Mouse (Mus musculus): ENCODE data around the gene Ccdc84. TPM values are rescaled to one million over a fixed set of nuclear protein-coding genes. Genes with fewer than 3 reads are reported as not detected.
A peak's percentile ranks its signal among the peaks of the same experiment; 100 is the strongest.
"Not testable (repeated sequence)": the region's sequence is repeated elsewhere in the genome, so short reads cannot be mapped to it uniquely, and the experiment has no call there.

Ccdc84 gene
- 32.9 and 36.7 TPM in 2 replicates for polyA plus RNA-seq (2016; fragmentation: Nextera tagmentation; extraction: Ambion mirVana)

DNA sequence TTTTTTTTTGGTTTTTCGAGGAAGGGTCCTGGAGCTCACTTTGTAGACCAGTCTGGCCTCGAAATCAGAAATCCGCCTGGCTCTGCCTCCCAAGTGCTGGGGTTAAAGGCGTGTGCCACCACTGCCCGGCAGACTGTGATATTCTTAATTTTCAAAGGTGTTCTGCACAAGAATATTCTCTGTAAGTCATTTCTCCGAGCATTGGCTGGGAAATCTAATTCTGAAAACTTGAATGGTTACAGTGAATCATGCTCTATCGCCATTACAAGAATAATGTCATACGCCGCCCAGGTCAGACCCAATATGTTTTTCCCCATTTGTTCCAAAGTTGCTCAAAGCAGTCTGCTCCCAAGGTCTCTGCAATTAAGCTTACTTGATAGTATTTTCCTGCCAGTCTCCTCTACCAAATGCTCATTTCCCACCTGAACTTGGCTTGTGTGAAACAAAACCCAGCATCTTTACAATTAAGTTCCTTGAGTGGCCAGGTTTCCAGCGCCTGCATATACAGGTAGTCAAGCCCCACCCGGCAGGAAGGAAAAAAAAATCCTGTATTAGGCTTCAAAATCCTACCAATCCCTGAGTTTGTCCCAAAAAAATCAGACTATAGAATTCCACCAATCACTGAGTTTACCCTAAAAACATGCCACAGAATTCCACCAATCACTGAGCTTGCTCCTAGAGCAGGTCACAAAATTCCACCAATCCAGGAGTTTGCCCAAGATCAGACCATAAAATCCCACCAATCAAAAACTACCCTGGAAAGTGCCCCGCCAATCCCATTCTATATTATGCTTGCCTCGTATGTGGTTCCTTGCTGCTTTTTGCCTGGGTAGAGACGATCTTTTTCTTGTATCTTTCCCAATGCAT is at the start of gene Ccdc84:
Gene Ccdc84, minus strand, starts transcription at position 51 of the 867 bp plus-strand sequence.
- peak within 1 kb of the TSS; percentile 77 for H3K27ac ChIP-seq
- H3K4me3 ChIP-seq = peak within 1 kb of the TSS; percentile 80
- H3K4me1 ChIP-seq = peaks cover 6% of the 10 kb centered on the region
- ATAC-seq (ENCODE audit: low FRiP score) = no peak
- H3K9ac ChIP-seq = peak within 1 kb of the TSS; percentile 80
- peak within 1 kb of the TSS; percentile 93 for H3K4me2 ChIP-seq (replicated peaks)
- H3K9me3 ChIP-seq (replicated peaks) = no peaks in the 10 kb centered on the region
- H3K36me3 ChIP-seq = peaks cover 10% of the 10 kb centered on the region; the same call in 1 of the 2 replicates
- 84% methylated on average over 14 of the region's 14 CpGs for WGBS
- H3K27me3 ChIP-seq = no peaks in the 10 kb centered on the region

GRCm38 (mm10) chr9:44461950-44462349 is 43.6 kb upstream of the Ccdc84 start:
- Histone ChIP-seq H3K27me3 (no peaks in the 10 kb centered on the region), H3K27ac (no peak overlapping the region), H3K9ac (no peak overlapping the region), H3K4me1 (peaks cover 13% of the 10 kb centered on the region), H3K4me2 (replicated peaks) (no peak overlapping the region), H3K9me3 (replicated peaks) (no peaks in the 10 kb centered on the region), H3K36me3 (no peaks in the 10 kb centered on the region), H3K4me3 (no peak overlapping the region)
- no peak for ATAC-seq (ENCODE audit: low FRiP score)
- WGBS = 82% methylated on average over 5 of the region's 5 CpGs

DNA sequence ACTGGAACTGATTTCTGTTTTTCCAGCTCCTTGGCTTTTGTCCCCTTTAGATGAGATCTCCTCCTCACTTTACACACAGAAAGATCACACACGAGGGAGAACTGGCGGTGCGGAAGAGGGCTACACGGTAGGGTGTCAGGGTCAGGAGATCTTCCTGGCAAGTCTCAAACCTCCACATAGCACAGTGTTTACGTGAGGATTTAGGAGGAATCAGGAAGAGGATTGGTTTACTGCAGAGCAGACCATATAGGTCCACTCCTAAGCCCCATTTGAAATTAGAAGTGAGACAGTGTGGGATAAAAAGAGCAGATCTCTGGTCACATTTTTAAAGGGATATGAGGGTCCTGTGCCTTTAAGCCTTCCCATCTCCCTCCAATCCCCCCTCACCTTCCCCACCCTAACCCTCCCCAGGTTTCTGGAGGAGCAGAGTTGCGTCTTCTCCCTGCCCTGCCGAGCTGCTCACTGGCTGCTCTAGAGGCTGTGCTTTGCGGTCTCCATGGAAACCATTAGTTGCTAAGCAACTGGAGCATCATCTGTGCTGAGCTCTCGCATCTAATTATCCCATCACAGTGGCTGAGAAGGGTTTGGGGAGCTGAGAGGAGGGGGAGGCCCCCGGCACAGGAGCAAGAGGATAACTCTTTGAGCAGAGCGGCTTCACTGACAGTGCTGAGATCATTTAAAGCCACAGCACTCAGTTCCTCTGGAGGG is 38.8 kb upstream of the Ccdc84 start:
- Histone ChIP-seq H3K4me2 (replicated peaks) (peak overlapping the region; percentile 32), H3K27ac (peak overlapping the region; percentile 91), H3K27me3 (peaks cover 17% of the 10 kb centered on the region), H3K9ac (no peak overlapping the region), H3K4me1 (peaks cover 34% of the 10 kb centered on the region), H3K36me3 (no peaks in the 10 kb centered on the region), H3K9me3 (replicated peaks) (no peaks in the 10 kb centered on the region), H3K4me3 (no peak overlapping the region)
- 4% methylated on average over 11 of the region's 11 CpGs for WGBS
- ATAC-seq (ENCODE audit: low FRiP score) = peak; percentile 95

DNA sequence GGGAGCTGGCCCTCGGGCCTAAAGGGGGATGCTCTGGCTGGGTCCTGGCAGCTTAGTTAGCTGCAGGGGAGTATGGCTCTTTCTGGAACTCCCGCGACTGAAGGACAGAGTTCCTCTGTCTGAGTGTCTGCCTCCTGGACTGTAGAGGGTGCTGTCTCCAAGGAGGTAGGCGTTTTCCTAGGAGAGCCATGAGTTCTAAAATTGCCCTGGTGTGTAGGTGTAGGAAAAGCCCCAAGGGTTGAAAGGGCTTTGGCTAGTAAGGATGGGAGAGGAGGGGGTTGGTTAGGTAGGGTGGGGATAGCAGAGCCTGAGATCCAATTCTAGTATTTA is 36.5 kb upstream of the Ccdc84 start, which contains the start of gene Upk2:
Gene Upk2, minus strand, starts transcription at position 86 of the 330 bp plus-strand sequence.
- Histone ChIP-seq H3K9ac (peak within 1 kb of the TSS; percentile 44; the same call in 1 of the 2 replicates), H3K9me3 (replicated peaks) (no peaks in the 10 kb centered on the region), H3K4me1 (peaks cover 34% of the 10 kb centered on the region), H3K4me3 (no peak within 1 kb of the TSS), H3K36me3 (no peaks in the 10 kb centered on the region), H3K27me3 (peaks cover 17% of the 10 kb centered on the region), H3K27ac (no peak within 1 kb of the TSS), H3K4me2 (replicated peaks) (peak within 1 kb of the TSS; percentile 11; the same call in 1 of the 2 replicates)
- 15% methylated on average over 4 of the region's 4 CpGs for WGBS
- ATAC-seq (ENCODE audit: low FRiP score) = no peak

GRCm38 (mm10) chr9:44454132-44454890 is 35.9 kb upstream of the Ccdc84 start:
- 0 out of 2 replicates have a peak, but pooled peaks have one; percentile 46 for ATAC-seq (ENCODE audit: low FRiP score)

DNA sequence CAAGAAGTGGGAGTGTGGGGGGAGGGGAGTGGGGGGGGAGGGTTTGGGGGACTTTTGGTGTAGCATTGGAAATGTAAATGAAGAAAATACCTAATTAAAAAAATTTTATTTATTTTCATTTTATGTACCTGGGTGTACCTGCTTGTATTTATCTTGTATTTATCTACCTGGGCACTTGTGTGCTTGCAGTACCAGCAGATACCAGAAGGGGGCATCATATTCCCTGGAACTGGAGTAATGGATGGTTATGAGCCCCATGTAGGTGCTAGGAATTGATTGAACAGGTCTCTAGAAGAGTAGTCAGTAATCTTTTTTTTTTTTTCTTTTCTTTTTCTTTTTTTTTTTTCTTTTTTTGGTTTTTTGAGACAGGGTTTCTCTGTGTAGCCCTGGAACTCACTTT is 32.0 kb upstream of the Ccdc84 start:
- Histone ChIP-seq H3K9ac (no peak overlapping the region), H3K4me3 (no peak overlapping the region), H3K4me2 (replicated peaks) (no peak overlapping the region), H3K4me1 (peaks cover 9% of the 10 kb centered on the region), H3K9me3 (replicated peaks) (no peaks in the 10 kb centered on the region), H3K27ac (no peak overlapping the region), H3K27me3 (peaks cover 17% of the 10 kb centered on the region), H3K36me3 (no peaks in the 10 kb centered on the region)
- no peak for ATAC-seq (ENCODE audit: low FRiP score)

More at GRCm38 (mm10) chr9:44454132-44454890, 35.9 kb upstream of the Ccdc84 start:
- Histone ChIP-seq H3K4me1 (peaks cover 34% of the 10 kb centered on the region), H3K36me3 (no peaks in the 10 kb centered on the region), H3K9me3 (replicated peaks) (no peaks in the 10 kb centered on the region), H3K4me2 (replicated peaks) (peak overlapping the region; percentile 11; the same call in 1 of the 2 replicates), H3K27ac (no peak overlapping the region), H3K27me3 (peaks cover 17% of the 10 kb centered on the region), H3K4me3 (no peak overlapping the region), H3K9ac (peak overlapping the region; percentile 44; the same call in 1 of the 2 replicates)
- WGBS = 9% methylated on average over 14 of the region's 14 CpGs

GRCm38 (mm10) chr9:44444402-44445025 is 26.1 kb upstream of the Ccdc84 start:
- H3K9me3 ChIP-seq (replicated peaks); H3K4me2 ChIP-seq (replicated peaks); H3K9ac ChIP-seq; ATAC-seq (ENCODE audit: low FRiP score); H3K27ac ChIP-seq; H3K4me3 ChIP-seq; H3K27me3 ChIP-seq; H3K36me3 ChIP-seq; H3K4me1 ChIP-seq: not testable (repeated sequence)
- WGBS = 86% methylated on average over 7 of the region's 7 CpGs

- no peaks in the 10 kb centered on the region for H3K27me3 ChIP-seq
- H3K9ac ChIP-seq = no peak within 1 kb of the TSS
- WGBS = 73% methylated on average over 19 of the region's 19 CpGs
- H3K4me2 ChIP-seq (replicated peaks) = no peak within 1 kb of the TSS
- no peak within 1 kb of the TSS for H3K27ac ChIP-seq
- H3K9me3 ChIP-seq (replicated peaks) = no peaks in the 10 kb centered on the region
- no peaks in the 10 kb centered on the region for H3K4me1 ChIP-seq
- no peaks in the 10 kb centered on the region for H3K36me3 ChIP-seq
- no peak for ATAC-seq (ENCODE audit: low FRiP score)
- H3K4me3 ChIP-seq = no peak within 1 kb of the TSS
These were observed 22.6 kb upstream of the Ccdc84 start, which contains the start of gene Foxr1 for GRCm38 (mm10) chr9:44440961-44441360. Gene Foxr1 (minus strand): TSS chr9:44441136.

DNA sequence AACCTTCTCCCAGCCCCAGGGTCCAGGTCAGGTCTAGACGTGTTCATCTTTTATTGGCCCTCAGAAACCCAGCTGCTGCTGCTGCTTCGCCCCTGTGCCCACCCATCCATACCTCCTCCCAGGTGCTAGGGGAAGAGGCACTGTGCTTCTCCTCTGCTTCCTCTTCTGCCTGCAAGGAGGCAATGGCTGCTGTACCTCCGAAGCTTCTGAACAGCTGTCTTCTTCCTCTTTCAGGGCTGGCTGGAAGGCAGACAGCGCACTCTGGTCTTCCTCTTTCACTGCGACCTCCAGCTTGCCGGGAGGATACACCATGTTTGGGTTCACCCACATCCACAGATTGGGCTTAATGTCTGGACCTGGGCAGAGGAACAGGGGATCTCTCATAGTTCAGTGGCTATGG is 17.4 kb upstream of the Ccdc84 start:
- H3K4me3 ChIP-seq = no peak overlapping the region
- no peaks in the 10 kb centered on the region for H3K27me3 ChIP-seq
- ATAC-seq (ENCODE audit: low FRiP score) = no peak
- no peak overlapping the region for H3K9ac ChIP-seq
- WGBS = 85% methylated on average over 6 of the region's 6 CpGs
- H3K4me2 ChIP-seq (replicated peaks) = no peak overlapping the region
- no peaks in the 10 kb centered on the region for H3K36me3 ChIP-seq
- peaks cover 4% of the 10 kb centered on the region; the same call in 1 of the 2 replicates for H3K4me1 ChIP-seq
- no peaks in the 10 kb centered on the region for H3K9me3 ChIP-seq (replicated peaks)
- no peak overlapping the region for H3K27ac ChIP-seq

GRCm38 (mm10) chr9:44432577-44433185 is 14.3 kb upstream of the Ccdc84 start:
- no peaks in the 10 kb centered on the region for H3K36me3 ChIP-seq
- WGBS = 64% methylated on average over 5 of the region's 5 CpGs
- H3K9ac ChIP-seq = no peak overlapping the region
- no peak overlapping the region for H3K4me2 ChIP-seq (replicated peaks)
- no peaks in the 10 kb centered on the region for H3K27me3 ChIP-seq
- H3K4me1 ChIP-seq = peaks cover 4% of the 10 kb centered on the region; the same call in 1 of the 2 replicates
- H3K27ac ChIP-seq = no peak overlapping the region
- no peak overlapping the region for H3K4me3 ChIP-seq
- no peaks in the 10 kb centered on the region for H3K9me3 ChIP-seq (replicated peaks)
- ATAC-seq (ENCODE audit: low FRiP score) = no peak

DNA sequence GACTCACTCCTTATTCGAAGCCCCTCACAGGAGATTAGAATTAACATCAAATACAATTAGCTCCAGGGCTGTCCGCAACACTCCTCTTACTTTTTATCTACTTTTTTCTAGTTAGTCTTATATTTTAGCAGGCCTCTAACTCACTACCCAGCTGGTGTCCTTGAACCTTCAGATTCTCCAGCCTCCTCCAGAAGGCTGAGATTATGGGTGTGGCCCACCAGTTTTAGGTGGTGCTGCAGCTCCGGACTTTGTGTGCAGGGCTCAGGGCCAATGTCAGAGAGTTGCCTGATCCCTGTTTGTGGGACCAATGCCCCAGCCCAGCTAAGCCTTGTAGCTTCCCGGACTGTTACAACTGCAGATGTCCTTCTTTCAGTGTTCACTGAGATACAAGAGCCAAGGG is 5.2 kb upstream of the Ccdc84 start:
- H3K27ac ChIP-seq = no peak overlapping the region
- H3K36me3 ChIP-seq = no peaks in the 10 kb centered on the region
- no peak for ATAC-seq (ENCODE audit: low FRiP score)
- no peak overlapping the region for H3K4me3 ChIP-seq
- H3K27me3 ChIP-seq = no peaks in the 10 kb centered on the region
- no peak overlapping the region for H3K4me2 ChIP-seq (replicated peaks)
- no peaks in the 10 kb centered on the region for H3K9me3 ChIP-seq (replicated peaks)
- 90% methylated on average over 4 of the region's 4 CpGs for WGBS
- no peaks in the 10 kb centered on the region for H3K4me1 ChIP-seq
- no peak overlapping the region for H3K9ac ChIP-seq

All from hindbrain, embryonic 12.5 days (tissue).